Mouse (Mus musculus) myocyte (in vitro differentiated cells): Measurements from ENCODE around the gene Hectd4.

ENCODE experiments used
- CEBPB ChIP-seq: IDR thresholded peaks from 2 replicates; pipeline ENCODE4 v1.6.1; 2011; ENCODE audit warnings: mild to moderate bottlenecking, moderate library complexity; ENCODE audit not compliant: poor library complexity, insufficient read depth, severe bottlenecking
- MYOG ChIP-seq, 3 experiments: IDR thresholded peaks; one replicate each; pipeline ENCODE4 v1.6.1; 2011; ENCODE audit warnings: control low read depth in 2 of 3, low read depth in 2 of 3, mild to moderate bottlenecking in 2 of 3; ENCODE audit not compliant: insufficient read length in 2 of 3, control insufficient read depth in 1 of 3, insufficient read depth in 1 of 3
- POLR2A ChIP-seq: IDR thresholded peaks from one replicate; pipeline ENCODE4 v1.6.1; 2011; ENCODE audit warnings: low read depth, mild to moderate bottlenecking, control low read depth, moderate library complexity; ENCODE audit not compliant: insufficient read length
- TCF12 ChIP-seq: IDR thresholded peaks from one replicate; pipeline ENCODE4 v1.6.1; 2011; ENCODE audit warnings: mild to moderate bottlenecking, control low read depth; ENCODE audit not compliant: poor library complexity, insufficient read depth, severe bottlenecking
- USF1 ChIP-seq: IDR thresholded peaks from one replicate; pipeline ENCODE4 v1.6.1; 2011; ENCODE audit warnings: low read depth, mild to moderate bottlenecking, control low read depth, moderate library complexity

DNA sequence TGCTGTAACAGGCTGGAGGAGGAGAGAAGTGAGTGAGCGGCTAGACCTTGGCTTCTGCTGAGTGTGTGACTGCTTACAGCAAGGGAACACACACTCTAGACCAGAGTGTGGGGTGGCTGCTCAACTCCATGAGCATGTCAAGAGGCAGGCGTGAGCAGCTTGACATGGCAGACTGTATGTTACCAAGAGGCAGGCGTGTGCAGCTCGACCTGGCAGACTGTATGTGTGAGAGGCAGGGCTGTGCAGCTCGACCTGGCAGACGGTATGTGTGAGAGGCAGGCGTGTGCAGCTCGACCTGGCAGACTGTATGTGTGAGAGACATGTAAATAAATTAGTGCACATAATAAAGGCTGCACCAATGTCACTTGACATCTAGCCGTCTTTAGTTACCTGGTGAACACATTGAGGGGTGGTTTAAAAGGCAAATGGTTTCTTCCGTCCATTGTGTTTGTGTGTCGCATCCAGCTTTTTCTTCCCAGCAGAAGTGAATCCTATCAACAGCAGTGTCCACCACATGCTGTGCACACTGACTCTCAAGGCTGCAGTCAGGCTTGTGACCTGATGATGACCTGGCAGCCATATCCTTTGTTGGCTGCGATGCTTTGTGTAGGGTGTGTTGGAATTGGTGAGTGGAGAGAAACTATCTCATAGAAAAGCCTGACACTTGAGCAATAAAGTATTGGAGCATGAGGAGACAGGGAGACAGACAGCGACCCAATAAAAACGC is 106.2 kb downstream of the Hectd4 start:
- TF ChIP-seq USF1 (no peak), POLR2A (no peak), MYOG (IDR thresholded peaks at IDR 0.05; ENCODE audit: control insufficient read depth in 1 of 3, insufficient read depth in 1 of 3, insufficient read length in 2 of 3, low read depth in 2 of 3) (no peak), CEBPB (no peak), TCF12 (no peak)
